Mouse (Mus musculus) forebrain, postnatal 0 days (tissue): ENCODE data around the gene Grin2d. TPM values are rescaled to one million over a fixed set of nuclear protein-coding genes. Genes with fewer than 3 reads are reported as not detected.

Source experiments
- ATAC-seq: fragments of 200-750 bp; cut with Nextera tagmentation; 2 replicates; pipeline ENCODE4 v1.8.0; 2017; ENCODE audit warnings: mild to moderate bottlenecking, moderate library complexity
- DNase-seq: peaks from one replicate; pipeline ENCODE4 v3.0.0-alpha.2; 2015
- H3K27ac ChIP-seq: fragments of 300-500 bp; sonication (generic); 2 replicates; pipeline ENCODE4 v1.5.1; 2014; ENCODE audit warnings: low read depth, mild to moderate bottlenecking, antibody characterized with exemption, low read length, moderate library complexity, mixed read lengths
- H3K27me3 ChIP-seq: fragments of 300-500 bp; sonication (generic); 2 replicates; pipeline ENCODE4 v1.6.1; 2014; ENCODE audit warnings: mild to moderate bottlenecking, low read length, mixed read lengths; ENCODE audit not compliant: insufficient read depth
- H3K36me3 ChIP-seq: fragments of 300-500 bp; sonication (generic); 2 replicates; pipeline ENCODE4 v1.6.1; 2014; ENCODE audit warnings: mild to moderate bottlenecking, moderate library complexity; ENCODE audit not compliant: insufficient read depth
- H3K4me1 ChIP-seq: fragments of 300-500 bp; sonication (generic); 2 replicates; pipeline ENCODE4 v1.6.1; 2014; ENCODE audit warnings: antibody characterized with exemption; ENCODE audit not compliant: insufficient read depth
- H3K4me2 ChIP-seq: fragments of 300-500 bp; sonication (generic); 2 replicates; pipeline ENCODE4 v1.6.1; 2014; ENCODE audit warnings: low read depth, mild to moderate bottlenecking, moderate library complexity
- H3K4me3 ChIP-seq: fragments of 300-500 bp; sonication (generic); 2 replicates; pipeline ENCODE4 v1.5.1; 2014; ENCODE audit warnings: low read depth, low read length, mixed read lengths
- H3K9ac ChIP-seq: fragments of 300-500 bp; sonication (generic); 2 replicates; pipeline ENCODE4 v1.6.1; 2014; ENCODE audit warnings: mild to moderate bottlenecking
- H3K9me3 ChIP-seq: fragments of 300-500 bp; sonication (generic); 2 replicates; pipeline ENCODE4 v1.6.1; 2016; ENCODE audit warnings: low read length
- CTCF ChIP-seq: sonication (generic); IDR thresholded peaks from 2 replicates; pipeline ENCODE4 v1.5.1; 2016; ENCODE audit warnings: antibody characterized with exemption, control low read depth, low read depth
- WGBS: fragments of 180-500 bp; shearing (Covaris S2); extraction: QIAGEN DNeasy Blood & Tissue Kit; methylation state at CpG from one replicate; pipeline ENCODE4 v1.1.7; 2014; 5-methylcytosine and 5-hydroxymethylcytosine counted together
- polyA plus RNA-seq: library from polyadenylated mRNA; unstranded; fragments of >200 nt; fragmentation: Nextera tagmentation; extraction: Ambion mirVana; gene quantifications from 2 replicates; pipeline ENCODE4 v1.2.1, GENCODE M21; 2015
- total RNA-seq: library from RNA; depleted of rRNA; stranded (reverse); fragments of >200 nt; gene quantifications from 2 replicates; pipeline ENCODE4 v1.2.3, GENCODE M21; 2014

The Grin2d gene
- total and polyA plus RNA-seq, 2 experiments from 2014 or later = 3.4 to 12.9 TPM

DNA sequence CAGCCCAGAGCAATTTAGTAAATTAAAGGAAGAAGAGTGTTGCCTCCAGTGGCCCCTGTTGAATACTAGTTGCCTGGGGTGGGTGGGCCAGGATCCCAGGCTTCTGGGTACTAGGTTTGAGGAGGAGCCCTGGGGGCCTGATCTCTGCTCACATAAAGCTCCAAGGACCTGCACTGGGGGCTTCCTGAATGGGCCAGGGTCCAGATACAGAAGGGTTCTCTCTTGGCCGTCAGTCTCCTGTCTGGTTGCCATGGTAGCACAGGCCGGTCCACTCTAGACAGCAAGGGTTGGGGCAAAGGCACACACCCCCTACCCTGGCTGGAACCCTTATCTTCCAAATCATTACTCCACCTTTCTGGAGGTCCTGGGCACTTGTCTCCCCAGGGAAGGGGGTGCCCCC lies 10.3 kb downstream of the Grin2d start:
- H3K36me3 ChIP-seq = no peaks in the 10 kb centered on the region
- ATAC-seq (no peak), DNase-seq (no peak)
- 0 out of 2 replicates have a peak overlapping the region, but pooled peaks have one; percentile 21 for H3K27ac ChIP-seq
- H3K9me3 ChIP-seq = no peaks in the 10 kb centered on the region
- no peaks in the 10 kb centered on the region; the same call in 1 of the 2 replicates for H3K27me3 ChIP-seq
- peaks cover 25% of the 10 kb centered on the region for H3K4me1 ChIP-seq
- 0 out of 2 replicates have a peak overlapping the region, but pooled peaks have one; percentile 4 for H3K9ac ChIP-seq
- 23% methylated on average over 2 of the region's 2 CpGs for WGBS
- H3K4me2 ChIP-seq = peak overlapping the region; percentile 85
- H3K4me3 ChIP-seq = no peak overlapping the region
- TF ChIP-seq CTCF = no peak

DNA sequence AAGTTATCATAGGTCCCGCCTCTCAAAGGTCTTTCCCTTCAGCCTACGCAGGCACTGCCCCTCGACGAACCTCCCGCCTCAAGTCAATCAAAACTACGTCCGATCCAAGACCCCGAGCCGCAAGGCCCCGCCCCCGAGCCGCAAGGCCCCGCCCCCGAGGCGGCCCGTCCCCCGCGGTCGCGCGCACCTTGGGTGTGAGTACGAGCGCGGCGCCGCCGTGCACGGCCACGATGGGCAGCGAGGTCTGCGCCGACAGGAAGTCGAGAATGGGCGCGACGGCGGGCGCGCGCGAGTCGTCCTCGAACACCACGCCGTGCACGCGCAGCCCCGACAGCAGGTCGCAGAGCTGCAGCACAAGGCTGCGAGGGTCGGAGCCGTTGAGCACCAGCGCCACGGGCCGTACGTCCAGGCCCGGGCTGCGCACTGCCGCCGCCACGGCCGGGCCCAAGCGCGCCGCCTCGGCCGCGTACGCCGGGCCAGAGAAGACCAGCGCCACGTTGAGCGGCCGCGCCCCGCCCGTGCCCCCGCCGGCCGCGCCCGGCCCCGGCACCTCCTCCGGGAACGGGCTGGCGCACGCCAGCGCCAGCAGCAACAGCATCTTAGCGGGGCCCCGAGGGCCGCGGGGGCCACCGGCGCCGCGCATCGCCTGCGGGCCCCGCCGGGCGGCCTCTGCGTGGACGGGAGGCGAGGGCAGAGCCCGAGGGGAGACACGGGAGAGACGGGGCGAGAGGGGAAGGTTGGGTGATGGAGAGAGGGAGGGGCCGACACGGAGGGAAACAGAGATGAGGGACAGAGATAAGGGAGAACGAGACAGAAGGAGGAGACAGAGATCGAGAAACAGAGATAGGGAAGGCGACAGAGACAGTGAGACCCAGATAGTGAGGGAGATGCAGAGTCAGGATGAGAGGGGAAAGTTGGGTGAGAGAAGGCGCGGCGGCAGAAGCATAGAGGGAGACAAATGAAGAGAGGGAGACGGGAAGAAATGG lies 12.0 kb downstream of the Grin2d start:
- Histone ChIP-seq H3K9me3 (no peaks in the 10 kb centered on the region), H3K27ac (peak overlapping the region; percentile 79), H3K27me3 (no peaks in the 10 kb centered on the region; the same call in 1 of the 2 replicates), H3K4me1 (peaks cover 25% of the 10 kb centered on the region), H3K9ac (peak overlapping the region; percentile 75), H3K4me2 (peak overlapping the region; percentile 85), H3K36me3 (no peaks in the 10 kb centered on the region), H3K4me3 (peak overlapping the region; percentile 81)
- no peak for TF ChIP-seq CTCF
- ATAC-seq (peak; percentile 84), DNase-seq (peak; percentile 96)
- WGBS = 2% methylated on average over 100 of the region's 117 CpGs

DNA sequence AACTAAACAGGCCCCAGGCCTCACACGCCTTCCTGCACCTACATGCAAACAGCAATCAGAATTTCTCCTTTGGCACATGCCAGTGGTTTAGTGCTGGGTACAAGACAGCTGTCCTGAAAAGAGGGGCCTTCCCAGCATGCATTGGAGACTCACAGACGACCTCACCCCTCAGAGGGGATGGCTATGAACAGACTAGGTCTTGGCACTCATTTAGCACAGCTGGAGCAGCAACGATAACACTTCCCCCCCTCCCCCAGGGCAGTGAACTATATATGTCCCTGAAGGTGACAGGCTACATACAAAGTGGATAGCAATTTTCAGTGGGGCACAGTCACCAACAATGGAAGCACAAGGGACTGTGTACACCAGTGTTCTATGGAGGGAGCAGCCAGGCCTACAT lies 13.7 kb downstream of the Grin2d start:
- Histone ChIP-seq H3K9ac (no peak overlapping the region), H3K4me2 (no peak overlapping the region), H3K27ac (no peak overlapping the region), H3K4me1 (peaks cover 17% of the 10 kb centered on the region), H3K27me3 (no peaks in the 10 kb centered on the region; the same call in 1 of the 2 replicates), H3K4me3 (no peak overlapping the region), H3K36me3 (no peaks in the 10 kb centered on the region), H3K9me3 (no peaks in the 10 kb centered on the region)
- DNase-seq = no peak
- no peak for TF ChIP-seq CTCF
- no peak for ATAC-seq
- WGBS = 70% methylated on average over 3 of the region's 3 CpGs

DNA sequence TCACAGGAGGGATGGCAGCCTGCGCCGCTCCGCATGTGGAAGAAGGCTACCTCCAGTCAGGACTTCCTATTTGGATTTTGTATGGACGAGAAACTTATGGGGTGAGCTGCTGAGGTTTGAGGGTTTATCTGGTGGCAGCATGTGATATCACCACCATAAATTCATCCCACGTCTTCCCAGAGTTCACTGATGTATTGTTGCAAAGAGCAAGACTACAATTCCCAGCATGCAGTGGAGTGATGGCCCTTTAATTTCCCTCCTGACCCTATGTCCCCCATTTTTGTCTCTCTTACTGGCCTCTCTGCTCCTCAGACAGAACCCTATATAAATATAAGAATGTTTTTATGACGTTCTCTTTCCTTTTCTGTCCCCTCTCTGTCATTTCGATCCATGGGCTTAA lies 15.4 kb downstream of the Grin2d start:
- Histone ChIP-seq H3K27me3 (no peaks in the 10 kb centered on the region; the same call in 1 of the 2 replicates), H3K36me3 (no peaks in the 10 kb centered on the region), H3K9me3 (no peaks in the 10 kb centered on the region), H3K4me3 (no peak overlapping the region), H3K9ac (no peak overlapping the region), H3K4me2 (no peak overlapping the region), H3K4me1 (peaks cover 7% of the 10 kb centered on the region), H3K27ac (no peak overlapping the region)
- no peak for ATAC-seq
- WGBS = 85% methylated on average over 7 of the region's 7 CpGs
- no peak for DNase-seq
- no peak for TF ChIP-seq CTCF

- Histone ChIP-seq H3K36me3 (no peaks in the 10 kb centered on the region), H3K4me3 (no peak overlapping the region), H3K4me2 (no peak overlapping the region), H3K4me1 (peaks cover 5% of the 10 kb centered on the region; the same call in 1 of the 2 replicates), H3K9me3 (no peaks in the 10 kb centered on the region), H3K27ac (no peak overlapping the region), H3K9ac (no peak overlapping the region), H3K27me3 (no peaks in the 10 kb centered on the region; the same call in none of the 2 replicates)
- DNase-seq (no peak), ATAC-seq (no peak)
- no peak for TF ChIP-seq CTCF
- WGBS = 75% methylated on average over 4 of the region's 4 CpGs
These were observed 19.2 kb downstream of the Grin2d start for GRCm38 (mm10) chr7:45859008-45859407.

DNA sequence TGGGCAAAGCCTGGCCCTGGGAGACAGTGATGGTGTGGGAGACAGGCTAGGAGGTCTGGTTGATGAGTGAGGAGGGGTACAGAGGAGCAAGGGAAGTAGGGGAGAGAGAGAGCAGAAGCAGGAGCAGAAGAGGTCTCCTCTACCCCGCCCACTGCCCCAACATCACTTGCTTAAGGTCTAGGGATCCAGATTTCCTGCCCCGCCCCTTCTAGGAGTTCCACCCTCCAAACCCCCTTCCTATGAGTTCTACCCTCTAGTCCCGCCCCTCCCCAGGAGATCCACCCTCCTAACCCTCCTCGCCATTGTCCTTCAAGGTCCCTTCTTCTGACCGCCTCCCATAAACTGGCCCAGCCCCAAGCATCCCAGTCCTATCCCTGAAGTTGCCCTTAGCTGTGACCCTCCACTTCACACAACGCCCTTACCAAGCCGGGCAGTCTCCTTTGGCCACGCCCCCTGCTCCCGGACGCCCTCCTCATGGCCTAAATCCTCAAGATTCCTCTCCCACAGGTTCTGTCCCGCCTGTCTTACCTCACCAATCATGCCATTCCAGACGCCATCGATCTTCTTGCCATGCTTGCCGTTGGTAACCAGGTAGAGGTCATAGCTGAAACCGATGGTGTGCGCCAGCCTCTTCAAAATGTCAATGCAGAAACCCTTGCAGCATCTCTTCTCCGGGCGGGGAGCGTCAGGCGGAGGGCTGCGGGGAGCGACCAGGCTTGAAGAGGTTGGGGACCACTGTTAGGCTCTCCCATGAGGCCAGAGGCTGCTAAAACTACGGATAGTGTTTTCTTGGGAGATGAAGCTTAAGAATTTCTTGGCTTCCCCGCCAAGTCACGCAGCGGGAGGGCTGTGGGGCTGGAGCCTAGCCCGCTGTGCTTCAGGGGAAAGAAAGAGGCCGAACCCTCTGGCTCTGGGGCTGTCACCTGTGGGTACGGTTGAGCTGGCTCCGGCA lies 21.0 kb downstream of the Grin2d start:
- H3K27me3 ChIP-seq = no peaks in the 10 kb centered on the region; the same call in none of the 2 replicates
- H3K4me1 ChIP-seq = peaks cover 5% of the 10 kb centered on the region; the same call in 1 of the 2 replicates
- no peak overlapping the region for H3K27ac ChIP-seq
- no peaks in the 10 kb centered on the region for H3K9me3 ChIP-seq
- DNase-seq (peak; percentile 49), ATAC-seq (peak; percentile 39; the same call in 1 of the 2 replicates)
- H3K4me3 ChIP-seq = peak overlapping the region; percentile 35
- H3K36me3 ChIP-seq = no peaks in the 10 kb centered on the region; the same call in 1 of the 2 replicates
- H3K4me2 ChIP-seq = peak overlapping the region; percentile 53
- TF ChIP-seq CTCF = no peak
- WGBS = 9% methylated on average over 30 of the region's 30 CpGs
- peak overlapping the region; percentile 45 for H3K9ac ChIP-seq
